Mouse (Mus musculus) embryo, embryonic 11.5 days (tissue): Measurements from ENCODE around the gene Scn2b.

Experiments used
- DNase-seq: peaks from one replicate; pipeline ENCODE4 v3.0.0-alpha.2; 2012; ENCODE audit warnings: low read depth, low spot score

Scn2b gene

GRCm38 (mm10) chr9:45117741-45118431, at the start of gene Scn2b:
Scn2b (plus strand) TSS chr9:45117782.
- DNase-seq = no peak

- DNase-seq = no peak
These were observed 45.8 kb upstream of the Scn2b start for GRCm38 (mm10) chr9:45071800-45072199.

GRCm38 (mm10) chr9:45077859-45078258, 39.7 kb upstream of the Scn2b start:
- no peak for DNase-seq

GRCm38 (mm10) chr9:45079011-45079410, 38.6 kb upstream of the Scn2b start, which contains the start of gene Jaml:
Jaml (plus strand) TSS chr9:45079183.
- DNase-seq = no peak

- DNase-seq = no peak
These were observed 34.5 kb upstream of the Scn2b start for GRCm38 (mm10) chr9:45083132-45083531.

- no peak for DNase-seq
These were observed 33.0 kb upstream of the Scn2b start for GRCm38 (mm10) chr9:45084556-45084955.

GRCm38 (mm10) chr9:45085741-45086690, 31.6 kb upstream of the Scn2b start:
- no peak for DNase-seq

GRCm38 (mm10) chr9:45088040-45088439, 29.5 kb upstream of the Scn2b start:
- no peak for DNase-seq

GRCm38 (mm10) chr9:45090811-45091210, 26.8 kb upstream of the Scn2b start:
- DNase-seq = no peak

- DNase-seq = no peak
These were observed 24.9 kb upstream of the Scn2b start for GRCm38 (mm10) chr9:45092641-45093040.

- DNase-seq = no peak
These were observed 22.2 kb upstream of the Scn2b start for GRCm38 (mm10) chr9:45095149-45095937.

- DNase-seq = no peak
These were observed 19.7 kb upstream of the Scn2b start for GRCm38 (mm10) chr9:45097877-45098276.

- DNase-seq = no peak
These were observed 19.2 kb upstream of the Scn2b start for GRCm38 (mm10) chr9:45098426-45098825.

GRCm38 (mm10) chr9:45102528-45102927, 15.1 kb upstream of the Scn2b start:
- DNase-seq = no peak

GRCm38 (mm10) chr9:45103211-45103979, 14.2 kb upstream of the Scn2b start:
- DNase-seq = no peak

- no peak for DNase-seq
These were observed 11.8 kb upstream of the Scn2b start for GRCm38 (mm10) chr9:45105596-45106374.

GRCm38 (mm10) chr9:45115706-45116105, 1.9 kb upstream of the Scn2b start:
- no peak for DNase-seq

- DNase-seq = no peak
These were observed 763 bp upstream of the Scn2b start for GRCm38 (mm10) chr9:45116819-45117218.

GRCm38 (mm10) chr9:45118552-45118951, 970 bp downstream of the Scn2b start:
- DNase-seq = no peak

GRCm38 (mm10) chr9:45119316-45119953, 1.9 kb downstream of the Scn2b start:
- no peak for DNase-seq
